Mouse (Mus musculus): ENCODE measurements around the gene Wdr17. TPM values are rescaled to one million over a fixed set of nuclear protein-coding genes. Genes with fewer than 3 reads are reported as not detected.
"Not testable (repeated sequence)": the region's sequence is repeated elsewhere in the genome, so short reads cannot be mapped to it uniquely, and the experiment has no call there.

Wdr17 gene
- total RNA-seq, 2 experiments from 2014 or later, result 0.41 TPM; not detected in 1

DNA sequence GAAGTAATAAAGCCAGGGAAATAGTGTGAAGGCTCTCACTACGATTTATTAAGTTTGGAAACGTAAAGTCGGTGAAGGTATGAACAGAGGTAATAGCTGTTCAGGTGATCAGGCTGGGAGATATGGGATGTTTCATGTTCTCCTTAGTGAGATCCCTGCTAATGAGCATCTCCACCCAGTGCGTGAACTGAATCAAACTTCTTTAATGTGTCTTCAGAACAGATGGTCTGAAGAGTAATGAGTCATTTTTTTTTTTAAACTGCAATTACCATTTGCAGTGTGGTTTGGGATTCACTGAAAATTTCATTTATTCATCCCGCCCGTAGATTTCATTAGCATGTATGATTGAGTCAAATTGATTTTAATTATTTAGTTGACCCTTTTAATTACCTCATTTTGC, 80.8 kb downstream of the Wdr17 start:
- intact Hi-C loops (cut with DNase I), result no loop called here

DNA sequence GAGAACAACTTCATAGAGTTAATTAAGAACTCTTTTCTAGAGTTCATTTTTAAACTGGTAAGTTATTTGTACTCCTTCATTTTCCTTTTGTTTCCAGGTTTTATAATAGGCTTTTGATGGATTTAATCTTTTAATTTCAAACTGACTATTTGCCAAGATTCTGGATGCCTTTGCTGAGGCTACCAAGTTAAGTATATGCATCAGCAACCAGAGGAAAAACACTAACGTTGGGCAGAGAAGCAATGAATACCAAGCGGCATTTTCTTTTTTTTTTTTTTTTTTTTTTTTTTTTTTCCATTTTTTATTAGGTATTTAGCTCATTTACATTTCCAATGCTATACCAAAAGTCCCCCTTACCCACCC, 94.3 kb downstream of the Wdr17 start:
- intact Hi-C loops (cut with DNase I), result no loop called here
- DNase-seq, result no peak

More for the DNA sequence above, 80.8 kb downstream of the Wdr17 start:
- DNase-seq, result no peak

DNA sequence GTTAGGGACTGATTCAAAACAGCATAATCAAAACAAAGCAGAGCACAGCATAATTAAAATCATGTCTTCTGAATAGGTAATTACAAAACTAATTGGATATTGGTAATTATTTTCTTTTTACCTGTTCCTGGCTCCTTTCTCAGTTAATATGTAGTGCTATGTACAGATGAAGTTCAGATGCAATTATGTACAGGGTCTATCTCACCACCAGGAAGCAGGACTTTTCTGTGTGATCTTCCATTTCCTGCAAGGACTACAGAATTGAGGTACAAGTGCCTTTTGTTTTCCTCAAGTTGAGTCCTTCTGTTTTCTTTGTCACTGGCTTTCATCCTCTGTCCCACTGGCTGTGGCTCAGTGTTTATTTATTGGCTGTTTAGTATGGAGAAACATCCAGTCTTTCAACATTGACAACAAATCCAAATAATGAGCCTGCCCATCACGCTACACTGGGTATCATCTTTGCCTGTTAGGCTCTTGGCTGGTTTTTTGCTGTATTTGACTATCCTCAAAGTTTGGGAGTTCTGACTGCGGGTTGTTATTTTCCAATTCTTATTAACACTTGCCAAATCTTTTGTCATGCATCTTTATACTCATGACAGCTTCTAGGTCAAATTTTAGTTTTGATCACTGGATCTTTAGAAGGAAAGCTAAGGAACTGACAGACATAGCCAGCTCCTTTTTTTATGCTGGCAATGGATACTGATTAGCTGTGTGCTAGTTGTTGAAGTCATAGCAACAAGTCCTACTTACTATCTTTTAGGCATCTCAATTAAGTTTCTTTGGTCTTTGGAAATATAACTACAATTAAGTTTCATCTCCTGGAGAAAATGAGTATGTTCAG, 94.9 kb downstream of the Wdr17 start:
- DNase-seq, result no peak
- intact Hi-C loops (cut with DNase I), result no loop called here

DNA sequence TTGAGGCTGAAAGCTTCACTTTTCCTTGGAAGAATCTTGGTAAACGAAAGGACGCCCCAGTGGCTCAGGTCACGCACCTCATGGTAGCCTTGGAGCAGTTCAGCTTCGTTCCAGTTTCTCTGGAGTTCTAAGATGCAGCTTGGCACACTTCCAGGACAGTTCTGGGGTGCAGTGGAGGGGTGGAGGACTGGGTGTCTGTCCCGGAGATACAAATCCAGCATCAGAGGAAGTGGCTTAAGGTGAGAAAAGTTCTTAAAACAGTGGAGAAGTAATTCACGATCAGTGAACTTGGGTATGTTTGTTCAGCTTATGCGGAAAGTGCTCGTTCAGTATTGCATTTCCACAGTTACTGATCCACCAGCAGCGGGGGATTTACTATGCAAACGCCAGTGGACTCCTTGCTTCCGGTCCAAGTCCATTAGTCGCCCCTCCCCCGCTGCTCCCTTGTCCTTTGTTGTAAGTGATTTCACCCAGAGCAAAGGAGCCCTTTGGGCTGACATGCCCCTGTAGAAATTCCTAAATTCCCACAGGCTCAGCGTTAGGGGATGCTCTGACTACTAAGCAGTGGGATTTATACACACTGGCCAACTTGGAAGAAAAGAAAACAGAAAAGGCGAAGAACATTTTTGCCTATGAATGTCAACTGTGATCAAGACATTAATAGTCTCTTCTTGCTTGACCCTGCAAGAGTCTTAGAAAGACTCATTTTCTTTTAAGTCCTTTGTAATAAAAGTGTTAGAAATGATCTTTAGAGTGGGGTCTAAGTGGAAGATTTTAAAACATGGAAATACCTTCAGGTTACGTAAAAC, 106.6 kb downstream of the Wdr17 start:
- DNase-seq, result no peak
- intact Hi-C loops (cut with DNase I), result no loop called here

DNA sequence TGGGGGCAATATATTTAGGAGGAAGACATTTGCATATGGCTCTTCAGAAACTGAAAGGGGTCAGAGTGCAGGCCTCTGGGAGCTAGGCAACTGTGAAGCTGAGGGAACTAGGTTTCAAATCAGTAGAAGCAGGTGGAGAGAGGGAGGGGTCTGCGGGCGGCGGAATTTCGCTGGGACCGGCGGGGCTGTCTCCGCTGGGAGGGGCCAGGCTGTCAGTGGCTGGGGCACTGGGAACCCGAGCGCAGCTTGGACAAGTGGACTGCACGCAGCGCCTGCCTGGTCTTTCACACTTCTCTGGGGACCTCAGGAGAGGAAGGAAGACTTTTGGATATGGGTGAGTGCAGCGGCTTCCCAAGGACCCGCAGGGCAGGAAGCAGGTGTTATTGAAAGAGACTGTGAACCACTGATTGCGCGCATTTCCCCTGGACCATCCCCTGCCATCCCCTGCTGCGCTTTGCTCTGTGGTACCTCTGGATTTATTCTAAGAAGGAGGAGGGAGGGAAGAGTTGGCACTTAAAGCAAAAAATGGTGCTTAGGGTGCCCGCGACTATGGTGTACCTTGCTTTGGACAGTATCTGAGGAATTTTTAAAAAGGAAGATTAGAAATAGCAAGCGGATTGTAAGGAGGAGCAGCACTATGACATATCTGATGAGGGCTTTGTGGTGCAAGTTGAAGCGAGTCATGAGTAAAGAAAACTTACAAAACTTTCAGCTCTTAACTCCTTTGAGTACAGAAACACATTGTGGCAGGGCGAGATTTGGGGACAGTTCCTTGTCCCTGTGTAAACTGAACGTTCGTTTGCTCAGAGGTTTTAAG, 107.5 kb downstream of the Wdr17 start:
- peak in 1 of 2 experiments; percentile 3 for DNase-seq
- intact Hi-C loops (cut with DNase I), result no loop called here

DNA sequence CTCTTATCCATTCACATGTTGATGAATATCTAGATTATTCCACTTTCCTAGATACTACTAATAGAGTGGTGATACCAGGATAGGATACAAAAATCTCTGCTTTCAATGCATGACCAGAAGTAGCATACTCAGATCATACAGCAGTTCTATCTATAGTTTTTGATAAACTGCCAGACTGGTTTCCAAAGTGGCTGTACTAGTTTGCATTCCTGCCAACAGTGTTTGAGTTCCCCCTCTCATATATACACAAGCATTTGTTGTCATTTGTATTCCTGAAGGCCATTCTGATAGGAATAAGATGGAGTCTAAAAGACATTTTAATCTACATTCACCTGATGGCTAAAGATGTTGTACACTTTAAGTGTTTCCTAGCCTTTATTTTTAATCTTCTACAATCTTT, 110.0 kb downstream of the Wdr17 start:
- intact Hi-C loops (cut with DNase I), result no loop called here
- no peak for DNase-seq

DNA sequence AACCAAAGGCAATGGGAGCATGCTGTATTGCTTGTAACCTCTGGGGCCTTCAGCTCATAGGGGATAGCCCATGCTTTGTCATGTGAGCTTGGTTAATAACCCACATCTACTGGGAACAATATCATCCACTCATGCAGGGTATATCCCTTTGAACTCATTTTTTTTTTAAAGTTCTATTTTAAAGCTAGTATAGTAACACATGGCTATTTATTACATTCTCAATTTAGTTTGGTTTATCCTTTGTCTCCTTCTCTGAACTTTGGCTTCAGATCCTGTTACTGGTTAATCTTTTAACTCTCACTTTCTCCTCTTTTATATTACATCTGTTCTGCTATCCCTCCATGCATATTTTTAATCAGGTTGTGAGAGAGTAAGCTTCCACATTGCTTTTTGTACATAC, 110.7 kb downstream of the Wdr17 start:
- intact Hi-C loops (cut with DNase I), result no loop called here
- no peak for DNase-seq

DNA sequence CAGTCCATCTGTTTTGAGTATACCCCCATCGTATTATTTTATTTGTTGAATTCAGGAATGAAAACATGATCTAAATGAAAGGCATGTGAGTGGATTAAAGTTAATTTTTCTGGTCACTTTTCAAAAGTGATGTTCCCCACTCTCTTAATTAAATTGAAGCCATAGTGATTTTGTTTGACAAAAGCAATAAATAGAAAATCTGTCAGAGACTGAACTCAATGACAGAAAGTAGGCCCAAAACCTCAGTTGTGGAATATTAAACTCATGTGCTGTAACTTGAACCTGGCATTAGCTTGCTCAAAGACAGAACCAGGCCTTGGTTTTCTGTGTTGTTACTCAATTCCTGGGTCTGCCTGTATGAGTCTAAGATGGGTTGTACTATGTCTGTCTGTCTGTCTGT, 129.3 kb downstream of the Wdr17 start:
- DNase-seq, result no peak

DNA sequence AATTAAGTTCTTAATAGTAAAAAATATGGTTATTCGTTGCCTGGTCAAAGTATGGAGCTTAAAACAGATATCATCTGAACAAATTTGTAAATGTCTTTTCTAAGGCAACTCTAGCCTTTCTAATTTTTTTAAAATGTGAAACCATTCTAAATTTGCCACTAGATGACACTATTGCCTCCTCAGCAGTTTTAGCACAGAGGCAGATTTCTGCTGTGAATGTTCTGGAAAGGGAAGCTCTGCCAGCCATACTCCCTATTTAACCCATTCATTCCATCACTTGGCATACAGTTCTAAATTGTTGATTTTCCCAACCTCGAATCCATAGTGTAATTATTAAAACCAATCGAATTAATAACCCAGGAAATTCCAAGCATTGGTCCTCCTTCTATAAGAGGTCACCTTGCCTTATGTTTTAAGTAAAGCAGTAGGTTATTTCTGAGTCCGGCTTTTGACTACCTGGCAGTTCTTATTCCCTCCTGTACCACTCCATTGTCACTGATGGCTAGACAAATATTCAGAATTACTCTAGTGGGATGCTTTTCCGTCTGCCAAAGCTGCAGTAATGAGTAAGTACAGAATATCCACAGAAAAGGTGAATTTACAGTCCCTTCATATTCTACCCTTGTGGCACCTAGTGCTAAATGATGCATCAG, 150.2 kb downstream of the Wdr17 start:
- no peak for DNase-seq
- intact Hi-C loops (cut with DNase I), result no loop called here

More for the DNA sequence above, 129.3 kb downstream of the Wdr17 start:
- intact Hi-C loops (cut with DNase I), result no loop called here

DNA sequence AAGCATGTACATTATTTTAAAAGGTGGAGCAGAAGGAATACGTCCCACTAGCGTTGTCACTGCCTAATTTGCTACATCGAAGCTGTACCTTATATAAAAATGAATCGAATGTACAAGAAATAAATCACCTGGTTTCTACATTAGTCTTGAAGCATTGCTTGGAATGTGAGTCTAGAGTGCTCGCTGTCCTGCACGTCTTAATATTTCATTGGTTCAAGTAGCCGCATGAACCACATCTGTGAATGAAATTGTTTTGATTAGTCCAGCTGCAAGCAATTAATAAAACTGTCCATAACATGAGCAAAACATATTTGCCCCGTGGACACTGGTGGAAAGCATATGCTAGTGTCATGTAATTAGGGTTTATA, 162.3 kb downstream of the Wdr17 start:
- no peak for DNase-seq
- intact Hi-C loops (cut with DNase I), result no loop called here

DNA sequence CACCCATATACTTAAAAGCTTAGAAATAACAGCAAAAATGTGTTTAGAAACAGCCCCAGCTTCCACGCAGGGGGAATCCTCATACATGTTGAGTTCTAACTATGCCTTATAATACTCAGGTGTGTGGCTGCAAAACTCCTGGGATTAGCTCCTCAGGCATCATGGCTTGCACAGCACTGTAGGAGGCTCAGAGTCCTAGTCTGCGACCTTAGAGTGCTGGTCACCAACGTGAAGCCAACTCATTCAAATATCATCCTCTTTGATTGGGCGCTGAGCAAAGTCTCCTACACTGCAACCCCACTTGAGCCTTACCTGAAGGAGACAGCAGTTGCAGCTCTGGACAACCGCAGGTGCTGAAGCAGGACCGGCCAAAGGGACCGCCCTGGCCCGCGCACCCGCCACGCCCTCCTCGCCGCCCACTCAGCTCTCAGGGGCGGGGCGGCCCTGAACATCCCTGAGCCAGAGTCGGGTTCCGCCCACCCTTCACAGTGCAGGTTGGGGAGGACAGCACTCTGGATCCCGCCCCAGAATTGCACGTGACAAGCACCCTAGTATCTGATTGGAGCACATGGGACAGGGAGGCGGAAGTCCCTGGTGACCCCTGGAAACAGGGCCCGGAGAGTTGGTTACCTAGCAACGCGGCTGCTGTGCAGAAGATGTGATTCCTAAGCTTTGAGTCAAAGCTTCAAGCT, 162.9 kb downstream of the Wdr17 start:
- DNase-seq, result peak; percentile 41 to 65
- intact Hi-C loops (cut with DNase I), result no loop called here

DNA sequence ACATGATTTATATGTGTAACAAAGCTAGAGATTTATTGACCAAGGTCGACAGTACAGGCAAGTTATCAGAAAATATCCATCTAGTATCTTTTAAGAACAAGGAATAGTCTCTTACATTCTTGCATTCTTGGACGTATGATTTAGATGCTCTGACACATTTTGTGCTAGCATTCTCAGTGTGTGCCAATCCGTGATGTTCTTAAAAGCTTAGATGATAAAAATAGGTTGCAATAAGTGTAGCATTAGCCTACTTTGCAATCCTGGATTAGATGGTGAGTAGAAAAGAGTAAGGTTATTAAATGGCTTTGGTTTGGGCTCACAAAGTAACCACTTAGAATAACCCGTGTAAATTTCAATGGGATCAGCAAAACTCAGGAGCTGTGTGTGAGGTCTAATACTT, 168.5 kb downstream of the Wdr17 start:
- intact Hi-C loops (cut with DNase I), result no loop called here
- DNase-seq, result no peak

DNA sequence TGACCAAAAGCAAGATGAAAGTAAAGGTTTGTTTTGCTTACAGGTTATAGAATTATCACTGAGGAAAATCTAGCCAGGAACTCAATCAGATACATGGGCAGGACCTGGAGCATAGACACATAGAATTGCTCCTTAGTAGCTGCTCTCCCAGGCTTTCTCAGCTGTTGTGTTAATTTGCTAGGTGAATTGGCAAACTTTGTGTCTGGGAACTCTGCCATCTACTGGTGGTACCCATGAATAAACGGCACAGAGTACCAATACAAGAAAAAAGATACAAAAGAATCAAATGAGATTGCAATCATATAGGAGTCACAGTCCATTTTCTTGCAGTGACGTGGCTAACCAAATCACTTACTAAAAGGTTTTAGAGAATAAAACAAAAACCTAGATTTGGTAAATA, 181.2 kb downstream of the Wdr17 start:
- intact Hi-C loops (cut with DNase I), result loop anchor here (1.0 kb wide), 1 partner anchor 198 kb away; no protein-coding TSS in a partner anchor
- DNase-seq, result no peak

DNA sequence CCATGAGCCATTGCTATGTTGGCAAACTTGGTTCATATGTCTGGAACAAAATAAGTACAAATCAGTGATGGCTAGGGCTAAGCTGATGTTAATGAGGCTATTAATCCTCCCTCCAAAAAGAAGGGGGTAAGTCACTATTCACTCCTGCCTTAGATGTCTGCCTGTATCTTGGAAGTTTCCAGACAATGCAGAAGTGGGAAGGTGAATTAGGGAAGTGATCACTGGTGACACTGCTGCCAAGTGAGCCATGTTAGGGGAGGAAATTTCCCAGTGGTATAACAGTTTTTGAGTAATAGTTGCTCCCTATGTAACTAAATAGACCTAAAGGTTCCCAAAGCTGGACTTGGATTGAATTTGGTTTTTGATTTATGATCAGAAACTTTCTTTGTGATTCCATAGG, 215.2 kb downstream of the Wdr17 start:
- intact Hi-C loops (cut with DNase I), result no loop called here
- no peak for DNase-seq

DNA sequence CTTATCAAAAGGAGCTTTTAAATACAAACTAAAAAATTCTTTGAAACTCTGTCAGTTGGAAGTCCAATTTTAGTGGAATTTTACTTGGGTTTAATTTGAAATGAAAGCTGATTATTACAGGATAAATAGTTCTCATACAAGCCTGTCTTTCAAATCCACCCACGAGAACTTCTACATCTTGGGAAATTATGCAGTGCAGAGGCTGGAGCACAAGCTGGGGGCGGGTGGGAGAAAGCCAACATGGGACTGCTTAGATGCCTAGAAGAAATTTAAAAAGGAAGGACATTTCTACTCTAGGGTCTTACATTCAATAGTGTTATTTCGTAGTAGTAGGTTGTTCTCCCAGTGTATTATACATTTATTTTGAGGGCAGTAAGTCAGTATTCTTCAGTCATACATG, 219.2 kb downstream of the Wdr17 start:
- intact Hi-C loops (cut with DNase I), result no loop called here
- DNase-seq, result no peak

DNA sequence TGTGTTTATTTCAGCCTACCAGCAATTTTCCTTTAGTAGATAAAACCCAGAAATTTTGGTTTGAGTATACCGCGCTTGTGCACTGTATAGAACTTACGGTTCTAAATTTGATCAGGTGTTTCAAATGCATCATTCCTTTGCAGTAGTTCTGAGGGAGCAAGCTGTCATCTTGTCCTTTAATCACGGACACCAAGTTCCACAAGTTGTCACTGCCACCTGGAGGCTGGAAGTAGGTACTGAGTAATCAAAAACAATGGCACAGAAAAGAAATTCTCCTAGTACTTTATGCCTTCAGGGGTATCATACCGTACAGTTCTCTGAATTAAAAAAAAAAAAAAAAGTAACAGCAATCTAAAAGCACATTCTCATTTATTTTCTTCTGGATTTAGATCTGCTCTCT, 226.3 kb downstream of the Wdr17 start:
- intact Hi-C loops (cut with DNase I), result loop anchor here (2.0 kb wide), 2 partner anchors 124 to 152 kb away; no protein-coding TSS in a partner anchor
- DNase-seq, result peak in 1 of 2 experiments; percentile 10

DNA sequence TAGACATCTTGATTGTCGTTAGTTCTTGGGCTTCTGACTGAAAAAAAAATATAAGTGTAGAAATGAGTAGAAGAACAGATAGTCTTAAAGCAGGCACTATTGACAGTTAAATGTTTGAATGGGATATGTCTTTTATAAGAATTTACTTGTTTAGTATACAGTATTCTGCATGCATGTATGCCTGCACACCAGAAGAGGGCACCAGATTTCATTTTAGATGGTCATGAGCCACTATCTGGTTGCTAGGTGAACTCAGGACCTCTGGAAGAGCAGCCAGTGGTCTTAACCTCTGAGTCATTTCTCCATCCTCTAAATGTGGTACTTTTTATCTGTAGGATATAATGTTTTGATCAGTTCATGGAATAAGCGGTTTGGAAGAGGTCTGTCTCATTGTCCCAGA, 227.3 kb downstream of the Wdr17 start:
- intact Hi-C loops (cut with DNase I), result loop anchor here (2.0 kb wide), 2 partner anchors 123 to 151 kb away; no protein-coding TSS in a partner anchor
- DNase-seq, result no peak

DNA sequence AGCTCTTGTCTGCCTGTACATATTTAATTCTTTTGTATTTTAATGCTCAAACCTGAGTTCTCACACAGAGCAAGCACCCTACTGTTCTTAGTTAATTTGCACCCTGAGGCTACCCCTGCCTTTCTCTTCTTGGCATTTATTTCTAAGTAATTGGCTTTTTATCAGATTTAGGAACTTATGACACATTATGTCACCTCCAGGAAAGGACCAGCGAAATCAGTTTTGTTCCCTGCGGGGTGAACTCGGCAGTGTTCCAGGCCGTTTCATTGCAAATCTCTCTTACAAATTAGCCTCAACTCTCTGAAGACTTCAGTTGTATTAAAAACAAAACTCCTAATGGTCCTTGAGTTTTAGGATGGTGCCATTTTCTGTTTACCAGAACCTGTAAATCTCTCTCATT, 248.3 kb downstream of the Wdr17 start:
- intact Hi-C loops (cut with DNase I), result no loop called here
- DNase-seq, result no peak

DNA sequence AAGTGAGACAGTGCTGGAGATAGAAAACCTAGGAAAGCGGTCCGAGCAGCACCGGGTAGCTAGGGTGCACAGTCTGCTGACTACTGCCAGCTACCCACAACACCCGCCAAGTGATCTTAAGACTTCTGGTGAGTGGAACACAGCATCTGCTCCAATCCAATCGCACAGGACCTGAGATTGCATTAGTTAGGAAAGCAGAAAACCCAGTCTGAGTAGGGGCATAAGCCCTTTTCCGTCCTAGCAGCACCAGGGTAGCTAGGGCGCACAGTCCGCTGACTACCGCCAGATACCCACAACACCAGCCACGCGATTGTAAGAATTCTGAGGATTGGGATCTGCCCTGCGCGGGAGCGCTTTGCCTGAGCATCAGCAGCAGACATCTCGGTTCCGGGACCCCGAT, 270.3 kb downstream of the Wdr17 start:
- intact Hi-C loops (cut with DNase I), result loop anchor here (10.0 kb wide), 1 partner anchor 72 kb away; no protein-coding TSS in a partner anchor

DNA sequence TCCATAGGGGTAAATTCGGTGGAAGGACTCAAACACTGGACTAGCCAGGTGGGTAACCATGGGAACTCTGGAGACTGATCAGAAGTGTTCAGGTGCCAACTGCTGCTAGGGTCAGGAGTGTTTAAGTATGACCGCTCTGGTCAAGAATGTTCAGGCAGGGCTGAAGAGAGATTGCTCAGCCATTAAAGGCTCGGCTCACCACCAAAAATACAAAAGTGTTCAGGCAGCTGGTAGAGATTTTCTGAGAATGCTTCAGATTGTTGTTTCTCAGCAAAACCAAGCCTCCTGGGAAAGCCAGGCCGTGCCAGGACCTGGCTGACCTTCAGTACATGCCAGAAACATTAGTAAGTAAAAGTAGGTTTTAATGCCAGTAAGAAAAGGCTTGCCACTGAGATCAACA, 276.7 kb downstream of the Wdr17 start:
- DNase-seq, result peak; percentile 27 to 31
- intact Hi-C loops (cut with DNase I), result loop anchor here (10.0 kb wide), 1 partner anchor 65 kb away; no protein-coding TSS in a partner anchor

More for the DNA sequence above, 270.3 kb downstream of the Wdr17 start:
- not testable (repeated sequence) for DNase-seq
